Mouse (Mus musculus) CH12.LX (cell line): ENCODE measurements around the gene Hhipl2. TPM values are rescaled to one million over a fixed set of nuclear protein-coding genes. Genes with fewer than 3 reads are reported as not detected.

ENCODE experiments used
- DNase-seq: peaks from one replicate; pipeline ENCODE4 v3.0.0-alpha.2; 2013; ENCODE audit errors: extremely low read depth
- H3K27ac ChIP-seq: 2 replicates; pipeline ENCODE4 v1.5.1; 2012; ENCODE audit warnings: low read depth, mild to moderate bottlenecking, control low read depth, moderate library complexity; ENCODE audit not compliant: insufficient read depth
- H3K27me3 ChIP-seq: replicated peaks from 2 replicates; pipeline ENCODE3; 2012; ENCODE audit warnings: inconsistent platforms
- H3K36me3 ChIP-seq, 2 experiments: replicated peaks in 1 of 2; 2 replicates each; pipeline versions ENCODE3 to v1.6.1; 2012; ENCODE audit warnings: inconsistent platforms in 1 of 2, low read length in 1 of 2, mild to moderate bottlenecking in 1 of 2, mixed read lengths in 1 of 2, moderate library complexity in 1 of 2; ENCODE audit not compliant: control insufficient read depth in 1 of 2, insufficient read depth in 1 of 2
- H3K4me1 ChIP-seq, 2 experiments: 2 replicates each; pipeline ENCODE4 v1.6.1; 2012; ENCODE audit warnings: inconsistent platforms in 1 of 2, moderate library complexity in 1 of 2; ENCODE audit not compliant: insufficient read depth in 2 of 2, control insufficient read depth in 1 of 2
- H3K4me2 ChIP-seq: 2 replicates; pipeline ENCODE4 v1.6.1; 2012; ENCODE audit warnings: low read depth, mild to moderate bottlenecking, control low read depth; ENCODE audit not compliant: poor library complexity, insufficient read depth, severe bottlenecking
- H3K4me3 ChIP-seq, 3 experiments: fragments of 150-350 bp in 1 of 3; sonication (generic) in 1 of 3; replicated peaks in 1 of 3; 2 replicates each; pipeline versions ENCODE3 to v1.5.1; 2011 to 2012; ENCODE audit warnings: low read depth in 2 of 3, low read length in 2 of 3, mild to moderate bottlenecking in 2 of 3, moderate library complexity in 2 of 3, control low read depth in 1 of 3, improper control_type of control experiment in 1 of 3, inconsistent platforms in 1 of 3, mixed read lengths in 1 of 3; ENCODE audit not compliant: poor library complexity in 1 of 3
- H3K79me2 ChIP-seq: replicated peaks from 2 replicates; pipeline ENCODE4 v1.6.1; 2012; ENCODE audit warnings: mild to moderate bottlenecking, moderate library complexity; ENCODE audit not compliant: control insufficient read depth, poor library complexity, insufficient read depth, severe bottlenecking; ENCODE audit errors: extremely low read depth
- H3K9ac ChIP-seq: 2 replicates; pipeline ENCODE4 v1.6.1; 2012; ENCODE audit warnings: low read depth, mild to moderate bottlenecking, control low read depth, moderate library complexity; ENCODE audit not compliant: insufficient read depth
- H3K9me3 ChIP-seq: replicated peaks from 2 replicates; pipeline ENCODE3; 2012; ENCODE audit warnings: low read length, inconsistent platforms, mixed read lengths
- CTCF ChIP-seq, 2 experiments: IDR thresholded peaks in 1 of 2; conservative IDR thresholded peaks in 1 of 2; 2 replicates each; pipeline ENCODE4 v1.5.1; 2011 to 2012; ENCODE audit warnings: low read depth in 2 of 2, low read length in 2 of 2, improper control_type of control experiment in 1 of 2, inconsistent platforms in 1 of 2, mild to moderate bottlenecking in 1 of 2, moderate library complexity in 1 of 2
- EP300 ChIP-seq: IDR thresholded peaks from 2 replicates; pipeline ENCODE4 v1.6.1; 2011; ENCODE audit warnings: low read length, improper control_type of control experiment
- ETS1 ChIP-seq: conservative IDR thresholded peaks from 2 replicates; pipeline ENCODE4 v1.6.1; 2012; ENCODE audit warnings: low read depth, mild to moderate bottlenecking, inconsistent platforms, low read length, improper control_type of control experiment, moderate library complexity
- GABPA ChIP-seq: IDR thresholded peaks from 2 replicates; pipeline ENCODE4 v1.6.1; 2012; ENCODE audit warnings: low read depth, low read length, improper control_type of control experiment, inconsistent platforms; ENCODE audit not compliant: insufficient replicate concordance
- IRF4 ChIP-seq: IDR thresholded peaks from 2 replicates; pipeline ENCODE4 v1.6.1; 2014; ENCODE audit warnings: low read depth, mild to moderate bottlenecking, inconsistent platforms, low read length, improper control_type of control experiment
- JUN ChIP-seq: IDR thresholded peaks from 2 replicates; pipeline ENCODE4 v1.6.1; 2011; ENCODE audit warnings: low read depth, mild to moderate bottlenecking, low read length, improper control_type of control experiment, moderate library complexity; ENCODE audit not compliant: insufficient read depth
- KAT2A ChIP-seq: IDR thresholded peaks from 2 replicates; pipeline ENCODE4 v1.6.1; 2012; ENCODE audit warnings: low read length, improper control_type of control experiment, inconsistent platforms; ENCODE audit not compliant: insufficient replicate concordance
- PAX5 ChIP-seq: IDR thresholded peaks from 2 replicates; pipeline ENCODE4 v1.6.1; 2012; ENCODE audit warnings: low read length, inconsistent platforms, mixed read lengths
- POLR2AphosphoS2 ChIP-seq: IDR thresholded peaks from 2 replicates; pipeline ENCODE4 v1.6.1; 2011; ENCODE audit warnings: low read depth, low read length, improper control_type of control experiment
- RAD21 ChIP-seq: IDR thresholded peaks from 2 replicates; pipeline ENCODE4 v1.6.1; 2011; ENCODE audit warnings: low read depth, mild to moderate bottlenecking, low read length, improper control_type of control experiment, moderate library complexity
- RCOR1 ChIP-seq: conservative IDR thresholded peaks from 2 replicates; pipeline ENCODE4 v1.6.1; 2012; ENCODE audit warnings: low read depth, mild to moderate bottlenecking, inconsistent platforms, low read length, improper control_type of control experiment
- SMC3 ChIP-seq: IDR thresholded peaks from 2 replicates; pipeline ENCODE4 v1.6.1; 2011; ENCODE audit warnings: low read depth, low read length, improper control_type of control experiment
- USF2 ChIP-seq: conservative IDR thresholded peaks from 2 replicates; pipeline ENCODE4 v1.6.1; 2011; ENCODE audit warnings: low read depth, low read length, improper control_type of control experiment
- dilution Hi-C: fragments of 300-500 bp; cut with MboI; formaldehyde crosslinking; loops from 2 replicates; pipeline ENCODE4 v1.14.3; 2020; ENCODE audit warnings: low sequenced_read_pairs; ENCODE audit not compliant: extremely low pct_unique_long_range_greater_than_20kb, extremely low pct_ligation_motif_present
- in situ Hi-C: fragments of 300-500 bp; cut with MboI; formaldehyde crosslinking; loops from 3 replicates; pipeline ENCODE4 v1.14.3; 2019; ENCODE audit warnings: low sequenced_read_pairs, low pct_ligation_motif_present, low pct_unique_long_range_greater_than_20kb, mixed read lengths
- polyA plus RNA-seq: library from polyadenylated mRNA; unstranded; fragments of >175 nt; gene quantifications from 2 replicates; pipeline ENCODE4 v1.2.1, GENCODE M21; 2012; ENCODE audit warnings: low read depth; ENCODE audit not compliant: insufficient read length
- total RNA-seq, 2 experiments: library from RNA; depleted of rRNA; stranded (reverse); fragments of 300-350 nt in 1 of 2; fragments of >200 nt in 1 of 2; gene quantifications; 2 replicates each; pipeline ENCODE4 v1.2.3; 2012 to 2014

The Hhipl2 gene
- total and polyA plus RNA-seq, 3 experiments: 0.23 TPM; not detected in 2

DNA sequence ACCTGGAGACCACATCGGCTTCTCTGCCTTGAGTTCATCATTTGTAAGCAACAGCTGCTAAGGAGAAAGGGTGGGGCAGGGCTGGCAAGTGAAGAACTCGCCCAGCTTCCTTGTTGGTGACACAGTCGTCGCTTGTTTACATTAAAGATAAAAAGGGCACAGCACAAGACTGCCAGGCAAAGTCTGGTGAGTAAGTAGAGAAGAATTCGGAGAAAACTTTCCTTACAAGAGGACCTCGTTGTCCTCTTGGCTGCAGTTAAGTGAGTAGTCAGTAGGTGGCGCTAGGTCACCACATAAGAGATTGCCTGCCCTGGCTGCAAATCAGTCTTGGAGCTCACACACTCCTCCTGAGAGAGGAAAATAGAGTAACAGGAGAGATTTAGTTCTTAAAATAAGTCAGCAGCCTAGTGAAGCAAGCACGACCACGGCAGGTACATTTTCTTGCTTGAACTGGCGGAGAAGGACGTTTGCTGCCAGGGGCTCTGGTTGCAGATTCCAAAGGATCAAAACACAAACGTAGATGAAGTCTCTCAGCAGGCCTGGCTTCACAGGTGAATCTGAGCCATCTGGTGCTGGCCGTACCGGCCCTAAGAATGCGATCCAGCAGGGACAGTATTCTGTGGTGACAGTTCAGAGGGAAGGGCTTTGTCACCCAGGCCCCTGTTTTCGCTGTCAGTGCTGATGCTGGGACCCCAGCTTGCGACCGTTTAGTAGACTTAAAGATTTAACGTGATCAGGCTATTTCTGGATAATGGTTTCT lies 24.2 kb downstream of the Hhipl2 start:
- Histone ChIP-seq H3K27ac (no peak overlapping the region), H3K4me2 (peak overlapping the region; percentile 12; the same call in 1 of the 2 replicates), H3K4me1 (peaks cover 0 to 9% of the 10 kb centered on the region in 2 experiments; a peak in 2 of 4 replicates), H3K36me3 (no peaks in the 10 kb centered on the region), H3K9ac (no peak overlapping the region), H3K4me3 (no peak overlapping the region)
- dilution Hi-C loops: no loop called here
- peak; percentile 74 for TF ChIP-seq SMC3
- no peak for TF ChIP-seq JUN
- TF ChIP-seq CTCF (conservative IDR thresholded peaks at IDR 0.05 in 1 of 2, IDR thresholded peaks at IDR 0.05 in 1 of 2; ENCODE audit: low read depth in 2 of 2, low read length in 2 of 2): peak; percentile 94 to 97
- TF ChIP-seq RCOR1: no peak
- TF ChIP-seq PAX5: no peak
- TF ChIP-seq RAD21: peak; percentile 97
- no peak for TF ChIP-seq GABPA
- no peak for TF ChIP-seq KAT2A
- no peak for TF ChIP-seq ETS1
- TF ChIP-seq, all 38 proteins: peak for 3
- Histone ChIP-seq H3K27me3 (no peaks in the 10 kb centered on the region), H3K79me2 (no peaks in the 10 kb centered on the region), H3K9me3 (peaks cover 10% of the 10 kb centered on the region)
- peak; percentile 80 for DNase-seq
- in situ Hi-C loops: no loop called here

DNA sequence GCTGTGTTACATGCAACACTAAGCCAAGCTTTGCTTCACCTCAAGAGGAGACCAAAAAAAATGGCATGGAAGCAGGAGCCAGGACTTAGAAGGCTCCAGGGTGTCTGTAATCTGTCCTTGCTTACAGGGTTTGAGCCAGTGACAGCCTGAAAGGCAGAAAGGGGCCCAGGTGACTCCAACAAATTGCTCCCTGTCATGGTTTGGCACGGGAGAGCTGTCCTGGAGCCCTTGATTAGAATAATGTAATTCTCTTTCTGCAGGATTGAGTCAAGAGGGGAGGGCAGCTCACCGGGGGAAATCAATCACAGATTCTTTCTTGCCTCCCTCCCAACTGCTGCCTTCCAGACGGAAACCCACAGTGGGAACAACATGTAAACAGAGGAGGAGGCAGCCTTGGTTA lies 35.1 kb downstream of the Hhipl2 start:
- Histone ChIP-seq H3K79me2 (no peaks in the 10 kb centered on the region), H3K27ac (no peak overlapping the region), H3K4me2 (no peak overlapping the region), H3K27me3 (no peaks in the 10 kb centered on the region), H3K36me3 (no peaks in the 10 kb centered on the region), H3K9ac (no peak overlapping the region), H3K4me1 (no peaks in the 10 kb centered on the region), H3K4me3 (no peak overlapping the region), H3K9me3 (peaks cover 4% of the 10 kb centered on the region)
- dilution Hi-C loops: no loop called here
- DNase-seq: no peak
- TF ChIP-seq USF2 (no peak), EP300 (no peak), JUN (no peak), PAX5 (no peak), POLR2AphosphoS2 (no peak), RAD21 (no peak), IRF4 (no peak)
- in situ Hi-C loops: no loop called here

Other genes with a start within 250 kb of the Hhipl2 start
- gene Disp1, start 196.7 kb upstream of the Hhipl2 start, total RNA-seq (2012; rRNA removed): 5.4 and 5.9 TPM in 2 replicates
- gene Disp1, start 196.7 kb upstream of the Hhipl2 start, total RNA-seq (2014; rRNA removed): 3.1 and 3.4 TPM in 2 replicates
- 8.9 and 11.3 TPM in 2 replicates for gene Disp1, start 196.7 kb upstream of the Hhipl2 start, polyA plus RNA-seq
- gene Aida, start 121.6 kb upstream of the Hhipl2 start, total RNA-seq (2012; rRNA removed): 11.0 and 15.8 TPM in 2 replicates
- 31.6 and 32.8 TPM in 2 replicates for gene Aida, start 121.6 kb upstream of the Hhipl2 start, total RNA-seq (2014; rRNA removed)
- gene Aida, start 121.6 kb upstream of the Hhipl2 start, polyA plus RNA-seq: 41.7 and 45.2 TPM in 2 replicates
- 21.0 and 21.8 TPM in 2 replicates for gene Brox, start 120.9 kb upstream of the Hhipl2 start, total RNA-seq (2012; rRNA removed)
- gene Brox, start 120.9 kb upstream of the Hhipl2 start, total RNA-seq (2014; rRNA removed): 37.8 and 44.7 TPM in 2 replicates
- 19.8 and 20.4 TPM in 2 replicates for gene Brox, start 120.9 kb upstream of the Hhipl2 start, polyA plus RNA-seq
- 95.3 and 112 TPM in 2 replicates for gene Mia3, start 48.7 kb upstream of the Hhipl2 start, total RNA-seq (2012; rRNA removed)
- gene Mia3, start 48.7 kb upstream of the Hhipl2 start, total RNA-seq (2014; rRNA removed): 49.3 and 51.2 TPM in 2 replicates
- gene Mia3, start 48.7 kb upstream of the Hhipl2 start, polyA plus RNA-seq: 70.1 and 80.9 TPM in 2 replicates
- 12.3 and 18.0 TPM in 2 replicates for gene Taf1a, start 29.2 kb upstream of the Hhipl2 start, total RNA-seq (2012; rRNA removed)
- 20.6 and 21.9 TPM in 2 replicates for gene Taf1a, start 29.2 kb upstream of the Hhipl2 start, total RNA-seq (2014; rRNA removed)
- 24.8 and 27.2 TPM in 2 replicates for gene Taf1a, start 29.2 kb upstream of the Hhipl2 start, polyA plus RNA-seq